Mouse (Mus musculus) ES-Bruce4 (cell line): ENCODE measurements around the gene Slc4a8.

ENCODE experiments used
- CTCF ChIP-seq: IDR thresholded peaks from one replicate; pipeline ENCODE4 v1.8.1; 2011; ENCODE audit warnings: low read depth, low read length
- EP300 ChIP-seq: IDR thresholded peaks from 2 replicates; pipeline ENCODE4 v1.6.1; 2011; ENCODE audit warnings: low read depth, low read length; ENCODE audit not compliant: insufficient read depth
- POLR2A ChIP-seq: IDR thresholded peaks from one replicate; pipeline ENCODE4 v1.8.1; 2011; ENCODE audit warnings: low read length; ENCODE audit not compliant: insufficient read depth

- TF ChIP-seq CTCF: peak; percentile 68
- no peak for TF ChIP-seq EP300
- no peak for TF ChIP-seq POLR2A
Observed at GRCm38 (mm10) chr15:100847193-100847592, 85.6 kb downstream of the Slc4a8 start.
